Mouse (Mus musculus): ENCODE results near the gene Ilf3. TPM values are rescaled to one million over a fixed set of nuclear protein-coding genes. Genes with fewer than 3 reads are reported as not detected.

Ilf3 gene
- polyA plus RNA-seq, 1 experiment, result not detected

DNA sequence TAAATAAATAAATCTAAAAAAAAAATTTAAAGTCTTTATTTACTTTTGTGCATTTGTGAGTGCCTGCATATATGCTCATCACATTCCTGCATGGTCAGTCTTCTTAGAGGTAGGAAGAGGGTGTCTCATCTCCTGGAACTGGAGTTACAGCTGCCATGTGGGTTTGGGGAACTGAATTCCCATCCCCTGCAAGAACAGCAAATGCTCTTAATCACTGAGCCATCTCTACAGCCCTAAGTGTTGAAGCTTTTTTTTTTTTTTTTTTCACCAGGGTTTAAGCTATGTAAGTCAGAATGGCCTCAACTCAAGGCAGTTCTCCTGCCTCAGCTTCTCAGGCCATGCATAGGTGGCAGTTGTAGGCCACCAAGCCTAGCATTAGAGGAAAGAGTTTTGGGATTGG, 32.9 kb upstream of the Ilf3 start:
- TF ChIP-seq CTCF (IDR thresholded peaks at IDR 0.05; ENCODE audit: insufficient read depth, low read depth, low read length), result no peak
- no peak for TF ChIP-seq POLR2A (IDR thresholded peaks at IDR 0.05; ENCODE audit: insufficient read depth, low read depth, low read length)
- Histone ChIP-seq H3K4me1 (ENCODE audit: control insufficient read depth, insufficient read depth, low read length) (peaks cover 10% of the 10 kb centered on the region), H3K27ac (ENCODE audit: insufficient read depth, low read depth, low read length) (no peak overlapping the region), H3K4me3 (ENCODE audit: insufficient read depth, low read depth, low read length) (no peak overlapping the region)

DNA sequence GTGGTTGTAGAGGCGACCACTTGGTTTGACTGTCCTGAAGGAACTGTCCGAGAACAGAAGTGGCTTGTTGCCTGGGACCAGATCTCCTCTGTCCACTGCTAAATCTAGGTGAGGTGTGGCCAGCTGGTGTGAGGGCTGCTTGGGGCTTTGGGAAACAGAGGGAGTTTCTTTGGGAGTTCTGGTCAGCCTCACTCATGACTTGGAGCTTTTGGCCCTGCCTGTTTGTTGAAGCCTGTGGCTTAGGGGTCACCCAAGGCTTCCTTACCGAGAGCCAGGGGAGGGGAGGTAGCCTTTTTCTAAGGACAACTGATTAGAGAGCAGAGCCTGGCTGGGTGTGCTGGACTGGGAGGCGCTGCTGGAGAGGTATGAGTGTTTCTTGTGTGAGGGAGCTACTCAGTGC, 32.3 kb upstream of the Ilf3 start:
- Histone ChIP-seq H3K27ac (ENCODE audit: insufficient read depth, low read depth, low read length) (no peak overlapping the region), H3K4me3 (ENCODE audit: insufficient read depth, low read depth, low read length) (no peak overlapping the region), H3K4me1 (ENCODE audit: control insufficient read depth, insufficient read depth, low read length) (peaks cover 8% of the 10 kb centered on the region; the same call in 1 of the 2 replicates)
- TF ChIP-seq CTCF (IDR thresholded peaks at IDR 0.05; ENCODE audit: insufficient read depth, low read depth, low read length), result no peak
- no peak for TF ChIP-seq POLR2A (IDR thresholded peaks at IDR 0.05; ENCODE audit: insufficient read depth, low read depth, low read length)
- 88% methylated on average over 4 of the region's 4 CpGs for WGBS

DNA sequence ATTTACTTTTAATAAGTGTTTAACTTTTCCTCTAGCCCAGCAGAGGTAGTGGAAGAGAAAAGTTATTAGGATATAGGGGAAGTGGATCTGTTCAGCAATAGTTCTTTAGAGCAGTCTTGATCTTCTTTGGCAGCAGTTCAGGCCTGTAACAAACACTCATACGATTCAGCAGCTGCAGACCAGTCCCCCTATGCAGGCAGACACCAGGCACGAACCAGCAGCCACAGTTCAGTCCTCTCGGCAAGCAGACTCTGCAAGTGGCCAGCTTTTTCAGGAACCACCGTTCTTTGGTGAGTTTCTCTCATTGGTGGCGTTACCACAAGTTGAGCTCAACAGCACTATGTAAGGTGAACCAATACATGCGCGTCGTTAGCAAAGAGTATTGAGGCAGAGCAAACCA, 31.2 kb upstream of the Ilf3 start:
- Histone ChIP-seq H3K4me3 (ENCODE audit: insufficient read depth, low read depth, low read length) (no peak overlapping the region), H3K4me1 (ENCODE audit: control insufficient read depth, insufficient read depth, low read length) (peaks cover 8% of the 10 kb centered on the region; the same call in 1 of the 2 replicates), H3K27ac (ENCODE audit: insufficient read depth, low read depth, low read length) (no peak overlapping the region)
- TF ChIP-seq POLR2A (IDR thresholded peaks at IDR 0.05; ENCODE audit: insufficient read depth, low read depth, low read length), result no peak
- TF ChIP-seq CTCF (IDR thresholded peaks at IDR 0.05; ENCODE audit: insufficient read depth, low read depth, low read length), result no peak
- WGBS, result 78% methylated on average over 8 of the region's 8 CpGs

DNA sequence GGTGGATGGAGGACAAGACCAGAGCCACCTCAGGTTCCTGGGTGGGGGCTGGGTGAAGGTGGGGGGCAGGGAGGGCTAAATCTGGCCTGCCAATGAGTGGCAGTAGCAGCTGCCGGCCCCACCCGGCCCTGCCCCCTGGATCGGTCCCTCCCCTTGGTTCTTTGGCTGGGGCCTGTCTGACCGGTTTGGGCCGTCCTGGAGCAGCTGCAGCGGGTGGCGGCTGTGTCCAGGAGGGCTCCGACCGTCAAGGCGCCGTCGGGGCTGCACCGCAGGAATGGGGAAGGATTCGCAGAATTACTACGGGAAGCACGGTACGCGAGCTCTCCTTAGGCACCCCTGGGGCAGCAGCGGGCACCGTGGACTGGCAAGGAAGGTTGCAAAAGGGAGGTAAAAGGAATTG, 30.0 kb upstream of the Ilf3 start:
- Histone ChIP-seq H3K27ac (ENCODE audit: insufficient read depth, low read depth, low read length) (no peak overlapping the region), H3K4me3 (ENCODE audit: insufficient read depth, low read depth, low read length) (no peak overlapping the region), H3K4me1 (ENCODE audit: control insufficient read depth, insufficient read depth, low read length) (peaks cover 6% of the 10 kb centered on the region; the same call in 1 of the 2 replicates)
- no peak for TF ChIP-seq POLR2A (IDR thresholded peaks at IDR 0.05; ENCODE audit: insufficient read depth, low read depth, low read length)
- no peak for TF ChIP-seq CTCF (IDR thresholded peaks at IDR 0.05; ENCODE audit: insufficient read depth, low read depth, low read length)
- WGBS, result 45% methylated on average over 20 of the region's 20 CpGs

DNA sequence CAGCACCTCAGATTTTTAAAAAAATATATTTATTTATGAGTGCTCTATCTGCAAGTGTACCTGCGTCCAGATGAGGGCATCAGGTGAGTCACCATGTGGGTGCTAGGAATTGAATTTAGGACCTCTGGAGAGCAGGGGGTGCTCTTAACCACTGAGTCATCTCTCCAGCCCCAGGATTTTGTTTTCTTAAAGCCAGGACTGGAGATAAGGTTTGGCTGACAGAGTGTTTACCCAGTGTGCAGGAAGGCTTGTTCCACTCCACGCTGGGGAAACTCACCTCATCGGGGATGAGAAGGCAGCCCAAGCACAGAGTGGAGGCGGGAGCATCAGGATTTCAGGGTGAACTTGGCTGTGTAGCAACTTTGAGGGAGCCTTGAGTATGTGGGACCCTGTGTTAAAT, 27.3 kb upstream of the Ilf3 start:
- no peak overlapping the region for H3K4me3 ChIP-seq (ENCODE audit: insufficient read depth, low read depth, low read length)
- 79% methylated on average over 4 of the region's 4 CpGs for WGBS
- TF ChIP-seq POLR2A (IDR thresholded peaks at IDR 0.05; ENCODE audit: insufficient read depth, low read depth, low read length) (no peak), CTCF (IDR thresholded peaks at IDR 0.05; ENCODE audit: insufficient read depth, low read depth, low read length) (no peak)
- peaks cover 4% of the 10 kb centered on the region; the same call in 1 of the 2 replicates for H3K4me1 ChIP-seq (ENCODE audit: control insufficient read depth, insufficient read depth, low read length)
- H3K27ac ChIP-seq (ENCODE audit: insufficient read depth, low read depth, low read length), result no peak overlapping the region

DNA sequence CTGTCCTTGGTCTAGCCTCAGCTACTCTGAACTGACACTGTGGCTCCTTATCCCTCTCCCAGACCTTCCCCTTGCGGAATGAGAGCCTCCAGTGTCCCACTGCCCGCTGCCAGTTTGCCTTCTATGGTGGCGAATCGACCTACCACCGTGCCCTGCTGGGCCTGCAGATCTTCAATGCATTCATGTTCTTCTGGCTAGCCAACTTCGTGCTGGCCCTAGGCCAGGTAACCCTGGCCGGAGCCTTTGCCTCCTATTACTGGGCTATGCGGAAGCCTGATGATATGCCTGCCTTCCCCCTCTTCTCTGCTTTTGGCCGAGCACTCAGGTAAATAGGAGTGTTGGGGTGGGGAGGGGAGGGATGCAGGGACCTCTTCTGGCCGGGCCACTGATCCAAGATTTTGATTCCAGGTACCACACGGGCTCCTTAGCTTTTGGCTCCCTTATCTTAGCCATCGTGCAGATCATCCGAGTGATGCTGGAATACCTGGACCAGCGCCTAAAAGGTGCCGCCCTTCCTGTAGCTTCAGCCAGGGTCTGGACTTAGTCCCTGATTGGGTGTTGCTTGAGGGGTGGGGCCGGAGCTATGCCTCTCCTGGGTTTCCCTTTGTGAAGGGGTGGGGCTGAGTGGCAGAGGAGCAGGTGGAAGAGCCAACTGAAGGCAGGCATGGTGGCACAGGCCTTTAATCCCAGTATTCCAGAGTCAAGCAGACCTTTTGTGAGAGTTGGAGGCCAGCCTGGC, 20.9 kb upstream of the Ilf3 start:
- 53% methylated on average over 16 of the region's 16 CpGs for WGBS
- no peak overlapping the region for H3K4me3 ChIP-seq (ENCODE audit: insufficient read depth, low read depth, low read length)
- H3K27ac ChIP-seq (ENCODE audit: insufficient read depth, low read depth, low read length), result no peak overlapping the region
- TF ChIP-seq CTCF (IDR thresholded peaks at IDR 0.05; ENCODE audit: insufficient read depth, low read depth, low read length), result no peak
- no peak for TF ChIP-seq POLR2A (IDR thresholded peaks at IDR 0.05; ENCODE audit: insufficient read depth, low read depth, low read length)
- no peaks in the 10 kb centered on the region for H3K4me1 ChIP-seq (ENCODE audit: control insufficient read depth, insufficient read depth, low read length)

DNA sequence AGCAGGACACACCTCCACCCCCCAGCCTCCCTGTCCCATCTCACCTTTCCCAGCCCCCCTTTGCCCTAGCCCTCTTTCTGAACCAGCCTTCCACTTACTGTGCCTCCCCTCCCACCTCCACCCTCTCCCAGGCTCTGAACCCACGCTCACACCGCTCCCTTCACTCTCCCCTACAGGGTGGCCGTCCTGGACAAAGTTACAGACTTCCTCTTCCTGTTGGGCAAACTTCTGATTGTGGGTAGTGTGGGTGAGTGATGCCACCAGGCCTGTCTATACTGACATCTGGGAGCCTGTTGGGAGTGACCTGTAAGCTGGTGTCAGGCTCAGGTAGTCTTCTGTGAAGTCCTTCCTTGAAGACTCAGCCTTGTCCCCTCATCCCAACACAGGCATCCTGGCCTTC, 19.5 kb upstream of the Ilf3 start:
- Histone ChIP-seq H3K4me3 (ENCODE audit: insufficient read depth, low read depth, low read length) (no peak overlapping the region), H3K27ac (ENCODE audit: insufficient read depth, low read depth, low read length) (no peak overlapping the region), H3K4me1 (ENCODE audit: control insufficient read depth, insufficient read depth, low read length) (no peaks in the 10 kb centered on the region)
- 86% methylated on average over 3 of the region's 3 CpGs for WGBS
- no peak for TF ChIP-seq POLR2A (IDR thresholded peaks at IDR 0.05; ENCODE audit: insufficient read depth, low read depth, low read length)
- TF ChIP-seq CTCF (IDR thresholded peaks at IDR 0.05; ENCODE audit: insufficient read depth, low read depth, low read length), result no peak

DNA sequence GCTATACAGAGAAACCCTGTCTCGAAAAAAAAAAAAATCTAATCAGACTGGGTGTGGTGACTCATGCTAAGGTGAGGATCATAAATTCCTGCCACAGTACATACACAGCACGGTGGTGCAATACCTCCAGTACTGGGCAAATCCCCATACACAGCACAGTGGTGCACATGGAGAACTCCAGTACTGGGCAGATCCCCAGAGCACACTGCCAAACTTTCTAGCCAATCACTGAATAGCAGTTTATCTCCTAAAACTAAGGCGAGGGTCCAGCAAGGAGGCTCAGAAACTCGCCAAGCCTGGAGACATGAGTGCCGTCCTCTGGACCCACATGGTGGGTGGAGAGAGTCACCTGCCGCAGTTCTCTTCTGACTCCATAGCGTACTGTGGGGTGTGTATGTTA, 16.5 kb upstream of the Ilf3 start:
- TF ChIP-seq CTCF (IDR thresholded peaks at IDR 0.05; ENCODE audit: insufficient read depth, low read depth, low read length), result no peak
- TF ChIP-seq POLR2A (IDR thresholded peaks at IDR 0.05; ENCODE audit: insufficient read depth, low read depth, low read length), result no peak
- Histone ChIP-seq H3K4me1 (ENCODE audit: control insufficient read depth, insufficient read depth, low read length) (no peaks in the 10 kb centered on the region), H3K27ac (ENCODE audit: insufficient read depth, low read depth, low read length) (no peak overlapping the region), H3K4me3 (ENCODE audit: insufficient read depth, low read depth, low read length) (no peak overlapping the region)
- WGBS, result 89% methylated on average over 7 of the region's 7 CpGs

DNA sequence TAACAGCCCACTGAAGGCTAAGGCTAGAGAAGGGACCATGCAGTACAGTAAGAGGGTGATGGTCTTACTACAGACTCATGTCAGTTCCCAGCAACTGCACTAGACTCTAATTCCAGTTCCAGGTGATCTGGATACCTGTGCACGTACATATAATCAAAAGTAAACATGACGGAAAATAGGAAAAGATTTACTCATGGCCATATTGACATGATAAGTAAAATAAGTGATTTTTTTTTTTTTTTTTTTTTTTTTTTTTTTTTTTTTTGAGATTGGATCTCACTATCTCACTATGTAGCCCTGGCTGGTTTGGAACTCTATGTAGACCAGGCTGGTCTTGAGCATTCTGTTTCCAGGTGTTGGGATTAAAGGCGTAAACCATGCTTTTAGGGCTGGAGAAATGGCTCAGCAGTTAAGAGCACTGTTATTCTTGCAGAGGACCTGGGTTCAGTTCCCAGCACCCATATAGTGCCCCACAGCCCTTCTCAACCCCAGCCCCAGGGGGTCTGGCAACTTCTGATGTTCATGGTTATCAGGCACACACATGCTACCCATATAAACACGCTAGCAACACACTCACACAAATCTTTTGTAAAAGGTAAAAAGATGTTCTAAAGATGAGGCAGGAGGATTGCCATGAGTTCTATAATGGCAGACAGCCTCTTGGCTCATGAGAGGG, 15.8 kb upstream of the Ilf3 start:
- H3K4me1 ChIP-seq (ENCODE audit: control insufficient read depth, insufficient read depth, low read length), result no peaks in the 10 kb centered on the region
- no peak overlapping the region for H3K27ac ChIP-seq (ENCODE audit: insufficient read depth, low read depth, low read length)
- H3K4me3 ChIP-seq (ENCODE audit: insufficient read depth, low read depth, low read length), result no peak overlapping the region
- TF ChIP-seq CTCF (IDR thresholded peaks at IDR 0.05; ENCODE audit: insufficient read depth, low read depth, low read length) (no peak), POLR2A (IDR thresholded peaks at IDR 0.05; ENCODE audit: insufficient read depth, low read depth, low read length) (no peak)
- WGBS, result 96% methylated on average over 4 of the region's 4 CpGs

All from olfactory bulb, adult 2 months (tissue).